Mouse (Mus musculus): ENCODE measurements at regions not wholly inside any gene's neighbourhood (a gene's known extent, or its start where the extent isn't known, plus 50 kb on each side); places are given as distances from the start of the nearest gene placed in this dataset.

GRCm38 (mm10) chr16:73108021-73108452 is 799.9 kb downstream of the Robo1 start:
- DNase-seq = peak; percentile 15

- DNase-seq = no peak
These were observed 799.5 kb downstream of the Robo1 start for GRCm38 (mm10) chr16:73107608-73108007.

- peak; percentile 56 for DNase-seq
These were observed 797.4 kb downstream of the Robo1 start for GRCm38 (mm10) chr16:73105496-73105895.

- DNase-seq = no peak
These were observed 792.2 kb downstream of the Robo1 start for GRCm38 (mm10) chr16:73100273-73100672.

- no peak for DNase-seq
These were observed 790.7 kb downstream of the Robo1 start for GRCm38 (mm10) chr16:73098760-73099159.

GRCm38 (mm10) chr16:73097176-73097575 is 789.1 kb downstream of the Robo1 start:
- DNase-seq = no peak

- no peak for DNase-seq
These were observed 788.3 kb downstream of the Robo1 start for GRCm38 (mm10) chr16:73096091-73097083.

Data from cerebellum, adult 11 months (tissue).